Mouse (Mus musculus) liver, embryonic 14.5 days (tissue): ENCODE measurements around the gene Rbp7.

Experiments used
- CTCF ChIP-seq: IDR thresholded peaks from 2 replicates; pipeline ENCODE4 v1.5.1; 2016; ENCODE audit warnings: antibody characterized with exemption, low read depth, control low read depth
- EP300 ChIP-seq: IDR thresholded peaks from 2 replicates; pipeline ENCODE4 v1.6.1; 2016; ENCODE audit warnings: antibody characterized with exemption, low read depth

DNA sequence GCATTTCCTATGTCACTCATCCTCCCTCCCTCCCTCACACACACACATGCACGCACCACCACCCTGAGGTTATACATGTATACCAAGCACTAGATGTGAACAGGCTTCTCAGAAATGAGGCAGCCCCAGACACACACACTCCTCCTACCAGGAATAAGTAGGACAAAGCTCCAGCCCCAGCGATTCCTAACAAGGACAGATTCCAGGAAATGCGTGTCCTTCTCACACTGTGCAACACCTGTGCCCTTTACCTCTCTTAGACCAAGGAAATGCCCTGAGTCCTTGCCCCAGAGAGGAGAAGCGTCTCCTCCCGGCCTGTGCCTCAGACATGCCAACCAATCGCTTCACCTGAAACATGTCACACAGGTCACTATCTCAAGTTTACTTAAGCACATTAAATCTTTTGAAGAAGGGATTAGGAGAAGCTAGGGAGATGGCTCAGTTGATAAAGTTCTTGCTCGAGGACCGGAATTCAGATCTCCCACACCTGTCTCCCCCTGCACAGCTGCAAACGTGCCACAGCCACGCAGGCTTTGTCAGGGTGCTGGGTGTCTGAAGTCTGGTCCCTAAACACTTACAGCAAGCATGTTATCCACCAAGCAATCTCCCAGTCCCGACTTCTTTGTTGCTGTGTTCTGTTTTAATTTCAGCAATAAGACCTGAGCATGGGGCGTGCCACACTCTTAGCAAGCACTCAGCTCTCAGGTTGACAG, 53.7 kb downstream of the Rbp7 start:
- no peak for TF ChIP-seq CTCF
- no peak for TF ChIP-seq EP300
